Mouse (Mus musculus) cerebellum, postnatal 25 days (tissue): Measurements from ENCODE around the gene Lemd1.
"Not testable (repeated sequence)": the region's sequence is repeated elsewhere in the genome, so short reads cannot be mapped to it uniquely, and the experiment has no call there.

Experiments used
- DNase-seq, 2 experiments: peaks; one replicate each; pipeline ENCODE4 v3.0.0; 2021; ENCODE audit warnings: mixed read lengths in 2 of 2

The Lemd1 gene

GRCm38 (mm10) chr1:132261058-132261457, 69.8 kb downstream of the Lemd1 start:
- DNase-seq, result peak in 1 of 2 experiments; percentile 40

GRCm38 (mm10) chr1:132263618-132264017, 72.4 kb downstream of the Lemd1 start:
- no peak for DNase-seq

- DNase-seq, result no peak
Measured at GRCm38 (mm10) chr1:132264577-132264976, 73.3 kb downstream of the Lemd1 start.

DNA sequence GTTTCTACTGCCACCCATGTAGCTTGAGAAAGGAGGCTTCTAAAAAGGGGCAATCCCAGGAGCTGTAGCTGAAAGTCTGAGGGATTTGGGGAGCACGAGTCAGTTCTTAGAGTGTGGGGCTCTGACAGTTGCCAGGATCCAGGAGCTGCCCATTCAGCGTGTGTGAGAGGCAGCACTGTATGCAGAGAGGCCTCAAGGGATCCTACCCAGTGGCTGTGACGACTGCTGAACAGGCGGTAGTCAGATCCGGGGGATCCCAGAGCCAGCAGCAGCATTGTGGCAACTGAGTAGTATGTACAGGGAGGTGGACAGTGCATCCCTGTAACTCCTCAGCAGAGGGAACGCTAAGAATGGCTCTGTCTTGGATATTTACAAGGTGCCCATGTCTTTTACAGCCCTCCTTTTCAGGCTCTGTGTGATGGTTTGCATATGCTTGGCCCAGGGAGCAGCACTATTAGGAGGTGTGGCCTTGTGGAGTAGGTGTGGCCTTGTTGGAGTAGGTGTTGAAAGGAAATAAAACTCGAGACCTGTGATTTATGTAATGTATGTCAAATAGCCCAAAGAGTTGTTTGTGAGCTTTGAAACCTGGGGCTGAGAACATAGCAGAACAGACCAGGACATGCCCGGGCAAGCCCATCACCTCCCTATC, 74.1 kb downstream of the Lemd1 start:
- no peak for DNase-seq

DNA sequence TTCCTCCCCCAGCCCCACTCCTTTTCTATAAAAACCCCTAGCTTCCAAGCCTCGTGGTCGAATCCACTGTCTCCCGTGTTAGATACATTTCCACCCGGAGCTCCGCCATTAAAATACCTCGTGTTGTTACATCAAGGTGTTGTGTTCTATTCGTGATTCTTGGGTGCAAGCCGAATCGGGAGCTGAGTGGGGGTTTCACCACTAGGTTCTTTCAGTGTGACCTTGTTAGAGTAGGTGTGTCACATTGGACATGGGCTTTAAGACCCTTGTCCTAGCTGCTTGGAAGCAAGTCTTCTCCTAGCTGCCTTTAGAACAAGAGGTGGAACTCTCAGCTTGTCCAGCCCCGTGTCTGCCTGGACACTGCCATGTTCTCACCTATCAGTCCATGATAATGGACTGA, 74.7 kb downstream of the Lemd1 start:
- no peak for DNase-seq

DNA sequence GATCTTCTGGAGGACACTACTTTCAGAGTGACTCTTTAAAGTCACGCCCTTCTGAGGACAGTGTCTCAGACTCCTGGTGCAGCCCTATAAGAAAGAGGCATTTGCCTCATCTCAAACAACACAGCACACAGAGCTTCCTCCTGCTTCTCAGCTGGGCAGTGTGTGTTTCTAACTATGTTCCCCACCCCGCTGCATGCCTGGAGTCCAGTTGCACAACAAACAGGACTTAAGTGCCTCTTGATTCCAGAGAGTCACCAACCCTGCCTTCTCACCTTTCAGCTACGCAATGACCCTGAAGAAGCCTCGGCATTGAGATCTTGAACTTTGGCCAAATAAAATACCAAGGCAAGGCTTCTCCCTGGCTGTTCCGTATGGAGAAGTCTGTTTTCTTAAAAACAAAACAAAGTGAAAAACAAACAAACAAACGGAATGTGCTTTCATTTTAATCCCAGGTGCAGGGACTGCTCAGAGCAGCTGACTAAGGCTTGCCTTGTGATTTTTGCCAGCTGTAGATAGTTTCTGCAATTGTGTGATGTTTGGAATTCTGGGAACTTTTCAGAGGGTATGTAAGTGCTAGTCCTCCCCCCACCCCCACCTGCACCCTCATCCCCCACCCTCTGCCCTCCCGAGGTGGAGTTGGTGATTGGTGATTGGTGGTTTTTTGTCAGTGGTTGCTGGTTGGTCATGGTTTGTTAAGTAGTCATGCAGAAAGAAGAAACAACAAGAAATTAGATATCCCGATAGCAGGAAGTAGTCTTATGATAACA, 75.7 kb downstream of the Lemd1 start:
- no peak for DNase-seq

DNA sequence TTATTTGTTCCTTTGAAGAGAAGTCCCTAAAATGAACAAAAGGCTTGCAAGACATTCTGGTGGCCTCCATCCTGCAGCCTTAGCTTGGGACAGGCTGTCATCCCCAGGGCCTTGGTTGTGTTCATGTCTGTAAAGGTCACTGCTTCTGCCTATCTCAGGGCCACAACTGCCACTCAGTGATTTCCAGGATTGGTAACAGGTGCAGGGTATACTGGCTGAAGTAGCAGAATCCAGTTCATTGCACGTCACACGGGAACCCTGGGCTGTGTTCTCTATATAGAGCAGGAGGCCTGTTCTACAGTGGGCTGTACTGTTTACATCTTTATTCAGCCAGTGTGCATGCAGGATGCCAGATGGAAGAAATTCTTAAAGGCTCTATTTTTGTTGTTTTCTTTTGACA, 76.7 kb downstream of the Lemd1 start:
- DNase-seq, result no peak

GRCm38 (mm10) chr1:132268418-132269060, 77.3 kb downstream of the Lemd1 start:
- DNase-seq, result no peak

DNA sequence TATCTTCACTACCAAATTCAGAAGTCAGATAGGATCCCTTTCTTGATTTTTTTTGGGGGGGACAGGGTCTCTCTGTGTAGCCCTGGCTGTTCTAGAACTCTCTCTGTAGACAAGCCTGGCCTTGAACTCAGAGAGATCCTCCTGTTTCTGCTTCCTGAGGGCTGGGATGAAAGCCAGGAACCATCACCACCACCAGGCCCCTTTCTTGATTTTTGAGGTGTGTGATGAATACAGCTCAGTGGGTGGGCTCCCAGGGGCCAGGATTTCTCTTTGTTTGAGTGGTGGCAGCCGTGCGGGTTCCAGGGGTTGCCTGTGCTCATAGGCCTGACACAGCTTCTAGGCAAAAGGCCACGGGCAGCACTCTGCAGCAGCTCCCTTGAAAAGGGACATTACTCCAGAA, 80.0 kb downstream of the Lemd1 start:
- no peak for DNase-seq

- no peak for DNase-seq
Measured at GRCm38 (mm10) chr1:132276694-132277093, 85.5 kb downstream of the Lemd1 start.

GRCm38 (mm10) chr1:132277124-132277523, 85.9 kb downstream of the Lemd1 start:
- no peak for DNase-seq

DNA sequence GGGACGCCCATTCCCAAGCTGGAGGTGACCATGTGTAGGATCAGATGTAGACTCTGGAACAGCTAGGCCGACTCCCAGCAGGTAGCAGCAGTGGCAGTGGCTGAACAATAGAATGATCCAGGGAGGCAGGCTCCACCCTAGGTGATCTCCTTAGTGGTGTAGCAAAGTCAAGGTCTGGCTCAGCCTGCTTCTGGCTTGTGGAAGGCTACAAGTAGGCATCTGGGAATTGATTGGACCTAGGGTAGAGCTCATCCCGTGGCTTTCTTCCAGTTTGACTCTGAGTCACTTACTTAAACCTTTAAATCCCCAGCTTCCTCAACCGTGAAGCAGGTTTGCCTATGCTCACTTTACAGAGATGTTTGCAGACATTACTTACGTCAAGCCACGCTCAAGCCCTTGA, 89.4 kb downstream of the Lemd1 start:
- DNase-seq, result not testable (repeated sequence)

DNA sequence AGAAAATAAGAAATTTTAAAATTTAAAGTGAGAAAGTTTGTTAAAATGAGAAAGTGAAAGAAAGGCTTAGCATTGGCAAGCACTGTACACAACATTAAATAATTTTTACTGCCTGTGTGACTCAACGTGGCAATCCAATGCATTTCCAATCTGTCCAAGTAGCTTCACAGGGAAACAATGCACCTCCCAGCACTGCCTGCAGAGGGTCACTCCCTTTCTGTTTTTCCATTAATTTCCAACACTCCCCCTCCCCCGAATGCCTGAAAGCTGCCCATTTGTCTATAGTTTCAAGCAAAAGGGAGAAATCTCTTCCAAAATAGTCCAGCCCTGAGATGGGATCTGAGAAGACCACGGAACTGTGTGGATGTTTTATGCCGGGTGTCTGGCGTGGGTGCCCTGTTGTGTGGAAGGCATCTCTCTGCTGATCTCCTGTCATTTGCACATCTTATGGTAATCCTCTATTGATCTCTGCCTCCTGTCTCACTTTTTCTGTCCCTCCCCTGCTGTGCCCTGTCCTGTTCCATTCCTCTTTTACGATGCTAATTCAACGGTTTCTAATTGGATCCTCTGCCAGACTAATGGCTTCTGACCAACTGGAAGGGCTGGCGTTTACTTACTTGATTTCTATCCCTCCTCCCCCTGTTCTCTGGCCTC, 90.4 kb downstream of the Lemd1 start:
- DNase-seq, result no peak

- no peak for DNase-seq
Measured at GRCm38 (mm10) chr1:132282177-132282536, 90.9 kb downstream of the Lemd1 start.

GRCm38 (mm10) chr1:132283018-132283417, 91.8 kb downstream of the Lemd1 start:
- no peak for DNase-seq

DNA sequence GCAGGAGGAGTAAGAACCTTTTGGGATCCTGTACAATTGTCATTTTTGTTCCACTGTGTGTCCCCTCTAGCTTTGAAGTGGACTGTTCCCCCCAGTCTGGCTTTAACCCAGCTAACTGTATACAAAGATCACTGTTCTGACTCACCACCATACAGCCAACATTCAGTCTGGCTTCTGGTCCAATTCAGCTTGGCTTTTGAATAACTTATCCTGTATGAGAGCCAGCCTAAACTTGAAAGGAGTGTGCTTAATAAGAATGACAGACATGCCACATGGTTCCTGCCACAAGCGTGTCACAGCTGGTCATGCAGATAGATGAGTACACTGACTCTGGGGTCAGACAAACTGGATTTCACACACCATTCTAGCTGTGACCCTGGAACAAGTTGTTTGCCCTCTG, 95.5 kb downstream of the Lemd1 start:
- DNase-seq, result no peak

DNA sequence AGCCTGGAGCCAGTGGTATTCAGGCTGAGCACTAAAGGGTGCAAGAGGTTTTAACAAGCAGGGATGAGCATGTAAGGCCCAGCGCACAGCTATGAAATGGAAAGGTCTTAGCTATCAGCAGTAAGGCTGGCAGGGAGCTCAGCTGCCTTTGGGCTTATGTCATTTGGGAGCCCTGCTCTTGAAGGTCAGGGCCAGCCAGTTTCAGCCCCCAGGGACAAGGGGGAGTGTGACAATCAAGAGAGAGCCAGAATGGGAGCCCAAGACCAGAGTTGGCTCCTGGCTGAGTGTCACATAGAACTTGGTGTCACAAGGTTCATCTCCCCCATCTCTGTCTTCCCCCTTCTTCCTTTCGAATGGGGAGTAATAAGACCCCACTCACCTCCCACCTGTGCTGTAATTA, 96.2 kb downstream of the Lemd1 start:
- DNase-seq, result no peak

DNA sequence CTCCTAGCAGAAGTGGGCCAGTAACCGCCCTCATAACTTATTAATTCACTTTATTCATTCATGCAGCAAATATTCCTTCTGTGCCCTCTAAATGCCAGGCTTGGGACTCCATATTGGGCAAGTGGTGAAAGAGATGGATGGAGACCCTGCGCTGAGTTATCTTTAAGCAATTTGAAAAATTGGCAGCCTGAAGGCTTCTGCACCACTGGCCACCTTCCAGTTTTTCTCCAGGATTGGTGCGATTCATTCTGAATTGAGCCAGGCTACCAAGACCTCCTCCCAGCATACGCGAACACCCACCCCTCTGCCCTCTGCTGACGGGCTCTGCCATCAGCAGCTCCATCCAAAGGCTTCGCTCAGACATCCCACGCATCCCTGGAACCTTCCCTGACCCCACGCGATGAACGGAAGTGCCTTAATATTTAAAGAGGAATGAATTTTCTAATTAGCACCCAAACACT, 96.8 kb downstream of the Lemd1 start:
- DNase-seq, result peak in 1 of 2 experiments; percentile 22

- peak; percentile 73 to 79 for DNase-seq
Measured at GRCm38 (mm10) chr1:132289965-132290364, 98.7 kb downstream of the Lemd1 start.

- no peak for DNase-seq
Measured at GRCm38 (mm10) chr1:132290921-132291675, 99.9 kb downstream of the Lemd1 start.

DNA sequence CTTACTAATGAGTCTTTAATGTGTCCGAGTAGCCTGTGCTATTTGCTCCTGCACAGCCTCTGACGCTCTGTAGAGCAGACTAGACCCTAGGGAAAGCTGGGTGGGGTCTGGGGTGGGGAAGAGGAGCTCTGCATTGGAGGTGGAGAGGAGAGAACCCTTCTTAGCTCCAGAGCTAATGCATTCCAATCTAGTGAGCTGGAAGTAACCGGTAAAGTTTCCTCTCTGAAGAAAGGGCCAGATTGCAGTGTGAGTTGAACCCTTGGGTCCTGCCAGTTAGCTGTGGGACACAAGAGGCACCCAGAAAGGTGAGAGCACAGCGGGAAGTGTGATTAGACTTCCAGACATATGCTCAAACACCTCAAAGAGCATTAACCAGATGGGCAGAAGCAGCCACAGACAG, 100.5 kb downstream of the Lemd1 start:
- DNase-seq, result no peak

- DNase-seq, result peak; percentile 62 to 78
Measured at GRCm38 (mm10) chr1:132292318-132293129, 101.3 kb downstream of the Lemd1 start.
